Mouse (Mus musculus): ENCODE measurements around the gene Atrn.
A peak's percentile ranks its signal among the peaks of the same experiment; 100 is the strongest.
"Not testable (repeated sequence)": the region's sequence is repeated elsewhere in the genome, so short reads cannot be mapped to it uniquely, and the experiment has no call there.

The Atrn gene

GRCm38 (mm10) chr2:130958906-130959305 is 52.6 kb downstream of the Atrn start:
- no peak for DNase-seq (ENCODE audit: low read depth)

GRCm38 (mm10) chr2:130961851-130962250 is 55.6 kb downstream of the Atrn start:
- DNase-seq (ENCODE audit: low read depth): peak; percentile 65

GRCm38 (mm10) chr2:130965042-130965441 is 58.7 kb downstream of the Atrn start:
- DNase-seq (ENCODE audit: low read depth): no peak

GRCm38 (mm10) chr2:130971030-130971429 is 64.7 kb downstream of the Atrn start:
- no peak for DNase-seq (ENCODE audit: low read depth)

- DNase-seq (ENCODE audit: low read depth): no peak
Measured at GRCm38 (mm10) chr2:130972386-130972785, 66.1 kb downstream of the Atrn start.

GRCm38 (mm10) chr2:130974928-130975327 is 68.6 kb downstream of the Atrn start:
- DNase-seq (ENCODE audit: low read depth): no peak

- DNase-seq (ENCODE audit: low read depth): no peak
Measured at GRCm38 (mm10) chr2:130977589-130977988, 71.3 kb downstream of the Atrn start.

GRCm38 (mm10) chr2:130978058-130978847 is 72.0 kb downstream of the Atrn start:
- no peak for DNase-seq (ENCODE audit: low read depth)

GRCm38 (mm10) chr2:130979138-130979537 is 72.8 kb downstream of the Atrn start:
- DNase-seq (ENCODE audit: low read depth): no peak

GRCm38 (mm10) chr2:130992818-130993217 is 86.5 kb downstream of the Atrn start:
- DNase-seq (ENCODE audit: low read depth): no peak

- DNase-seq (ENCODE audit: low read depth): no peak
Measured at GRCm38 (mm10) chr2:131009123-131009522, 102.8 kb downstream of the Atrn start.

GRCm38 (mm10) chr2:131010566-131010965 is 104.3 kb downstream of the Atrn start:
- no peak for DNase-seq (ENCODE audit: low read depth)

GRCm38 (mm10) chr2:131025230-131025629 is 118.9 kb downstream of the Atrn start:
- no peak for DNase-seq (ENCODE audit: low read depth)

GRCm38 (mm10) chr2:131026941-131027340 is 120.6 kb downstream of the Atrn start:
- DNase-seq (ENCODE audit: low read depth): no peak

- DNase-seq (ENCODE audit: low read depth): no peak
Measured at GRCm38 (mm10) chr2:131029065-131029935, 123.0 kb downstream of the Atrn start.

GRCm38 (mm10) chr2:131030561-131030960 is 124.3 kb downstream of the Atrn start:
- DNase-seq (ENCODE audit: low read depth): no peak

GRCm38 (mm10) chr2:131030998-131031397 is 124.7 kb downstream of the Atrn start:
- no peak for DNase-seq (ENCODE audit: low read depth)

- not testable (repeated sequence) for DNase-seq (ENCODE audit: low read depth)
Measured at GRCm38 (mm10) chr2:131031406-131031805, 125.1 kb downstream of the Atrn start.

GRCm38 (mm10) chr2:131036343-131036742 is 130.0 kb downstream of the Atrn start:
- DNase-seq (ENCODE audit: low read depth): no peak

GRCm38 (mm10) chr2:131036757-131037156 is 130.5 kb downstream of the Atrn start:
- DNase-seq (ENCODE audit: low read depth): no peak

- DNase-seq (ENCODE audit: low read depth): no peak
Measured at GRCm38 (mm10) chr2:131037226-131037990, 131.1 kb downstream of the Atrn start.

- DNase-seq (ENCODE audit: low read depth): no peak
Measured at GRCm38 (mm10) chr2:131038197-131038596, 131.9 kb downstream of the Atrn start.

Measured in induced T-regulatory cell, adult 2 months (primary cell).